Mouse (Mus musculus) forebrain, embryonic 12.5 days (tissue): ENCODE measurements around the gene Prrt1. TPM values are rescaled to one million over a fixed set of nuclear protein-coding genes. Genes with fewer than 3 reads are reported as not detected.

ENCODE experiments used
- ATAC-seq: fragments of 200-750 bp; cut with Nextera tagmentation; 2 replicates; pipeline ENCODE4 v1.8.0; 2017; ENCODE audit warnings: moderate TSS enrichment; ENCODE audit not compliant: low FRiP score
- H3K27ac ChIP-seq: fragments of 300-500 bp; sonication (generic); 2 replicates; pipeline ENCODE4 v1.5.1; 2016; ENCODE audit warnings: mild to moderate bottlenecking
- H3K27me3 ChIP-seq: fragments of 300-500 bp; sonication (generic); 2 replicates; pipeline ENCODE4 v1.6.1; 2016; ENCODE audit warnings: mild to moderate bottlenecking
- H3K36me3 ChIP-seq: fragments of 300-500 bp; sonication (generic); replicated peaks from 2 replicates; pipeline ENCODE4 v1.6.1; 2016; ENCODE audit warnings: mild to moderate bottlenecking
- H3K4me1 ChIP-seq: fragments of 300-500 bp; sonication (generic); 2 replicates; pipeline ENCODE4 v1.6.1; 2016
- H3K4me2 ChIP-seq: fragments of 300-500 bp; sonication (generic); 2 replicates; pipeline ENCODE4 v1.6.1; 2016; ENCODE audit warnings: mild to moderate bottlenecking, moderate library complexity
- H3K4me3 ChIP-seq: fragments of 300-500 bp; sonication (generic); replicated peaks from 2 replicates; pipeline ENCODE4 v1.5.1; 2016; ENCODE audit warnings: mild to moderate bottlenecking
- H3K9ac ChIP-seq: fragments of 300-500 bp; sonication (generic); 2 replicates; pipeline ENCODE4 v1.6.1; 2016; ENCODE audit warnings: mild to moderate bottlenecking
- H3K9me3 ChIP-seq: fragments of 300-500 bp; sonication (generic); 2 replicates; pipeline ENCODE4 v1.6.1; 2016
- WGBS: fragments of 180-500 bp; shearing (Covaris S2); methylation state at CpG from one replicate; pipeline ENCODE4 v1.1.7; 2016; 5-methylcytosine and 5-hydroxymethylcytosine counted together
- polyA plus RNA-seq: library from polyadenylated mRNA; unstranded; fragments of >200 nt; fragmentation: Nextera tagmentation; extraction: Ambion mirVana; gene quantifications from 2 replicates; pipeline ENCODE4 v1.2.1, GENCODE M21; 2016

Prrt1 gene
- polyA plus RNA-seq = 2.9 and 3.9 TPM in 2 replicates

GRCm38 (mm10) chr17:34629221-34629751 lies at the start of gene Prrt1:
TSS of gene Prrt1 (plus strand) at chr17:34629533.
- WGBS = 0% methylated on average over 14 of the region's 16 CpGs
- peak; percentile 48 for ATAC-seq
- Histone ChIP-seq H3K4me3 (peak within 1 kb of the TSS; percentile 71), H3K27ac (peak within 1 kb of the TSS; percentile 92), H3K9ac (peak within 1 kb of the TSS; percentile 73), H3K27me3 (peaks cover 53% of the 10 kb centered on the region), H3K4me1 (peaks cover 64% of the 10 kb centered on the region), H3K36me3 (no peaks in the 10 kb centered on the region), H3K4me2 (peak within 1 kb of the TSS; percentile 87), H3K9me3 (no peaks in the 10 kb centered on the region)

GRCm38 (mm10) chr17:34582528-34582927 lies 46.8 kb upstream of the Prrt1 start:
- Histone ChIP-seq H3K9me3 (no peaks in the 10 kb centered on the region), H3K9ac (no peak overlapping the region), H3K27me3 (no peaks in the 10 kb centered on the region), H3K4me1 (peaks cover 12% of the 10 kb centered on the region), H3K4me2 (no peak overlapping the region), H3K27ac (no peak overlapping the region), H3K4me3 (no peak overlapping the region), H3K36me3 (no peaks in the 10 kb centered on the region)
- 87% methylated on average over 12 of the region's 12 CpGs for WGBS
- ATAC-seq = no peak

GRCm38 (mm10) chr17:34583397-34583796 lies 45.9 kb upstream of the Prrt1 start:
- Histone ChIP-seq H3K27ac (no peak overlapping the region), H3K9me3 (no peaks in the 10 kb centered on the region), H3K4me2 (no peak overlapping the region), H3K4me3 (no peak overlapping the region), H3K9ac (no peak overlapping the region), H3K36me3 (no peaks in the 10 kb centered on the region), H3K4me1 (peaks cover 18% of the 10 kb centered on the region), H3K27me3 (no peaks in the 10 kb centered on the region)
- no peak for ATAC-seq
- WGBS = 71% methylated on average over 7 of the region's 7 CpGs

GRCm38 (mm10) chr17:34583819-34584218 lies 45.5 kb upstream of the Prrt1 start:
- no peak overlapping the region for H3K4me3 ChIP-seq
- H3K4me2 ChIP-seq = no peak overlapping the region
- H3K9ac ChIP-seq = no peak overlapping the region
- no peaks in the 10 kb centered on the region for H3K27me3 ChIP-seq
- H3K9me3 ChIP-seq = no peaks in the 10 kb centered on the region
- H3K36me3 ChIP-seq = no peaks in the 10 kb centered on the region
- H3K4me1 ChIP-seq = peaks cover 21% of the 10 kb centered on the region
- no peak overlapping the region for H3K27ac ChIP-seq
- 84% methylated on average over 8 of the region's 8 CpGs for WGBS
- ATAC-seq = no peak

GRCm38 (mm10) chr17:34585121-34585520 lies 44.2 kb upstream of the Prrt1 start:
- Histone ChIP-seq H3K36me3 (no peaks in the 10 kb centered on the region), H3K9me3 (no peaks in the 10 kb centered on the region), H3K4me3 (no peak overlapping the region), H3K4me1 (peaks cover 33% of the 10 kb centered on the region), H3K27me3 (no peaks in the 10 kb centered on the region), H3K4me2 (no peak overlapping the region), H3K9ac (no peak overlapping the region; the same call in 1 of the 2 replicates), H3K27ac (no peak overlapping the region)
- ATAC-seq = no peak
- 87% methylated on average over 8 of the region's 8 CpGs for WGBS

- H3K4me1 ChIP-seq = peaks cover 43% of the 10 kb centered on the region
- H3K4me3 ChIP-seq = peak overlapping the region; percentile 60
- peak overlapping the region; percentile 99 for H3K27ac ChIP-seq
- ATAC-seq = peak; percentile 12; the same call in 1 of the 2 replicates
- no peaks in the 10 kb centered on the region for H3K27me3 ChIP-seq
- peak overlapping the region; percentile 87 for H3K9ac ChIP-seq
- no peaks in the 10 kb centered on the region for H3K36me3 ChIP-seq
- peak overlapping the region; percentile 89 for H3K4me2 ChIP-seq
- no peaks in the 10 kb centered on the region for H3K9me3 ChIP-seq
- 15% methylated on average over 32 of the region's 32 CpGs for WGBS
These were observed 43.2 kb upstream of the Prrt1 start for GRCm38 (mm10) chr17:34585877-34586771.

GRCm38 (mm10) chr17:34586796-34587422 lies 42.4 kb upstream of the Prrt1 start:
- peaks cover 49% of the 10 kb centered on the region for H3K4me1 ChIP-seq
- H3K9me3 ChIP-seq = no peaks in the 10 kb centered on the region
- peak; percentile 81 for ATAC-seq
- under 1% methylated on average over 38 of the region's 38 CpGs for WGBS
- peak overlapping the region; percentile 89 for H3K4me2 ChIP-seq
- H3K4me3 ChIP-seq = peak overlapping the region; percentile 60
- H3K36me3 ChIP-seq = no peaks in the 10 kb centered on the region
- H3K9ac ChIP-seq = peak overlapping the region; percentile 87
- H3K27me3 ChIP-seq = no peaks in the 10 kb centered on the region
- H3K27ac ChIP-seq = peak overlapping the region; percentile 99

- peak overlapping the region; percentile 60 for H3K4me3 ChIP-seq
- peak; percentile 85 for ATAC-seq
- peak overlapping the region; percentile 87 for H3K9ac ChIP-seq
- no peaks in the 10 kb centered on the region for H3K27me3 ChIP-seq
- no peaks in the 10 kb centered on the region for H3K36me3 ChIP-seq
- peak overlapping the region; percentile 89 for H3K4me2 ChIP-seq
- no peaks in the 10 kb centered on the region for H3K9me3 ChIP-seq
- peaks cover 49% of the 10 kb centered on the region for H3K4me1 ChIP-seq
- peak overlapping the region; percentile 99 for H3K27ac ChIP-seq
- WGBS = under 1% methylated on average over 49 of the region's 50 CpGs
These were observed 41.9 kb upstream of the Prrt1 start for GRCm38 (mm10) chr17:34587423-34587811.

- peak overlapping the region; percentile 60 for H3K4me3 ChIP-seq
- H3K36me3 ChIP-seq = no peaks in the 10 kb centered on the region
- peaks cover 49% of the 10 kb centered on the region for H3K4me1 ChIP-seq
- H3K27me3 ChIP-seq = no peaks in the 10 kb centered on the region
- peak overlapping the region; percentile 99 for H3K27ac ChIP-seq
- ATAC-seq = no peak
- WGBS = 4% methylated on average over 19 of the region's 19 CpGs
- peak overlapping the region; percentile 87 for H3K9ac ChIP-seq
- H3K4me2 ChIP-seq = peak overlapping the region; percentile 89
- no peaks in the 10 kb centered on the region for H3K9me3 ChIP-seq
These were observed 41.5 kb upstream of the Prrt1 start for GRCm38 (mm10) chr17:34587814-34588213.

GRCm38 (mm10) chr17:34588767-34589166 lies 40.6 kb upstream of the Prrt1 start:
- no peak for ATAC-seq
- Histone ChIP-seq H3K27ac (no peak overlapping the region), H3K4me3 (no peak overlapping the region)

GRCm38 (mm10) chr17:34589206-34589605 lies 40.1 kb upstream of the Prrt1 start:
- peaks cover under 1% of the 10 kb centered on the region; the same call in 1 of the 2 replicates for H3K36me3 ChIP-seq
- no peak overlapping the region for H3K4me2 ChIP-seq
- WGBS = 57% methylated on average over 7 of the region's 7 CpGs
- no peak for ATAC-seq
- 0 out of 2 replicates have a peak overlapping the region, but pooled peaks have one; percentile 37 for H3K27ac ChIP-seq
- no peak overlapping the region for H3K9ac ChIP-seq
- no peaks in the 10 kb centered on the region for H3K27me3 ChIP-seq
- peaks cover 63% of the 10 kb centered on the region for H3K4me1 ChIP-seq
- H3K9me3 ChIP-seq = no peaks in the 10 kb centered on the region
- no peak overlapping the region for H3K4me3 ChIP-seq

More at GRCm38 (mm10) chr17:34588767-34589166, 40.6 kb upstream of the Prrt1 start:
- Histone ChIP-seq H3K36me3 (no peaks in the 10 kb centered on the region), H3K4me2 (no peak overlapping the region), H3K9ac (no peak overlapping the region), H3K9me3 (no peaks in the 10 kb centered on the region), H3K4me1 (peaks cover 58% of the 10 kb centered on the region), H3K27me3 (no peaks in the 10 kb centered on the region)
- 72% methylated on average over 3 of the region's 3 CpGs for WGBS

- Histone ChIP-seq H3K27me3 (no peaks in the 10 kb centered on the region), H3K27ac (peak within 1 kb of the TSS; percentile 100), H3K4me1 (peaks cover 68% of the 10 kb centered on the region), H3K36me3 (peaks cover 5% of the 10 kb centered on the region), H3K9ac (no peak within 1 kb of the TSS), H3K4me3 (no peak within 1 kb of the TSS), H3K9me3 (no peaks in the 10 kb centered on the region), H3K4me2 (peak within 1 kb of the TSS; percentile 94)
- 43% methylated on average over 7 of the region's 7 CpGs for WGBS
- no peak for ATAC-seq
These were observed 39.6 kb upstream of the Prrt1 start, which contains the start of gene Gpsm3 for GRCm38 (mm10) chr17:34589681-34590101. TSS of gene Gpsm3 (plus strand) at chr17:34589806.
